Mouse (Mus musculus): ENCODE data around the gene Tmem200a.
A peak's percentile ranks its signal among the peaks of the same experiment; 100 is the strongest.
"Not testable (repeated sequence)": the region's sequence is repeated elsewhere in the genome, so short reads cannot be mapped to it uniquely, and the experiment has no call there.

The Tmem200a gene

GRCm38 (mm10) chr10:25982617-25983016 lies 96.2 kb downstream of the Tmem200a start:
- peak in 1 of 2 experiments; percentile 56 for DNase-seq (ENCODE audit: low spot score in 2 of 2)

DNA sequence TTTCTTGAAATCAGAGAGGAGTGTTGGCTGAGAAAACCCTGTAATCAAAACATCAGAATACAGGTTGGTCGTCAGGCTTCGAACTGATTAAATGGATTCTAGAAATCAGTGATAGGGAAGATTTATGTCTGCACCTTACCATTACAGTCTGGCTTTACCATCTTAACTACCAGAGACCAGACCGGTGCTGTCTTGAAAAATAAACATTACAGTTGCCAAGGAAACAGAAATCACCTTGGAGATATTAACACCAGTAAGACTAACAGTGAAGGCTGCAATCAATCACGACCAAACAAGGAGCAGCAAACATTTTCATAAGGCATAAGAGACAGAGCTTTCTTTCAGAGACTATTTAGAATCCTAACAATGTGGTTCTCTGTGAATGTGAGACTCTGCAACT lies 116.0 kb downstream of the Tmem200a start:
- DNase-seq (ENCODE audit: low spot score in 2 of 2) = no peak

DNA sequence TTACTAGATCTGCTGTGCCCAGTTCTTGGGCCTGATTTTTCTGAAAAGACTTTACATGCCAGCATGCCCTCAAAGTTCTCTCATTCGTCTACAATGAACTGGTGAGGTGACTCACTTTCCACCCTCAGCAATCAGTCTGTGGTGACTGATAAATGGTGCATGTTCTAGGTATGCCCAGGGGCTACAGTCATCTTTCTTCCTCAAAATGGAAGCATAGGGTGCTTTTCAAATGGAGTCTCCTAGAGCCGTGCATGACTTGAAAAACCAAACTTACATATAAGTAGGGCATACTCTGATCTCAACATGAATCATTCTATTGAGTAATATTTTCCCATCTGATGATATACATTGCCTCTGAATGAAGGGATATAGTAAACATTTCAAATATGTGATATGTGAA lies 117.8 kb downstream of the Tmem200a start:
- no peak for DNase-seq (ENCODE audit: low spot score in 2 of 2)

DNA sequence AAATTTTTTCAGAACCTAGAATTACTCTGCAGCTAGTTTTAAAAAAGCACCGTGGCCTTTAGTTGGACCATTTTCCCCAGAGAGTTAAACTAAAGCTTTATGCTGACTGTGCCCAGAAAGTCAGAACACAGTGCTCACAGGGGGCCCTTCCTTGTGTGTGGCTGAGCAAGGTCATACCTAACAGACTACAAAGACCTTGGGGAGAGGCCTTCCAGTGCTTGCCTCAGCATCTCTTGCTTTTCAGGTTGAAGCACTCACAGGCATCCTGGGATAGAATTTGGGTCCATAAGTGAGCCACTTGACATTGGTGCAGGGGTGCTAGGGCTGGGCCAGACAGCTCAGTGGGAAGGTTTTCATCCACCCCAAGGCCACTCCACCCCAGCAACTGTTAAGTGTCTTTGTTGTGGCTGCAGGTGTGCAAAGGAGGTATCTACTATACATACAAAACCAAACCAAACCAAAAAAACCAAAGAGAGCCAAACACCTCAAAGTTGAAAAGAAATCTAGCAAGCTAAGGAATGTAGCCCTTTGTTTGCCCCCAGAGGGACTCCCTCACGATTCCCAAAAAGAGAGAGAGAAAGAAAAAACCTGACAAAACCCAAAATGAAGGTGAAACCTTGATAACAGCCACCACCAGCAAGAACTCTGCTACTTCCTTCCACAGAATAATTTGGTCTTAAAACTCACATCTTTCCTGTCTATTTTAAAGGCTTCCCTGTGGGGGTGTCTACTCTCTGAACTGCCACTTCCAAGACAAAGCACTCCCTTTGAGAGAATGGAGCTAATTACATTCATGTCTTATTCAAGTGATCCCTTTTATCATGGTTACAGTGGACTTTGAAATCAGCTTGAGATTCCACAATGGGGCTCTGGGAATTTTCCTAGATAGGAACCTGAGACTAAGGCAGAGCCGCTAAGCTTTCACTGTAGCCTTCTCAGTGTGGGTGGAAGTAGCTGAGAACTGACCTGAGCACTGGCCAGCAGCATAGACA lies 119.8 kb downstream of the Tmem200a start:
- DNase-seq (ENCODE audit: low spot score in 2 of 2) = no peak

GRCm38 (mm10) chr10:25954641-25955228 lies 124.1 kb downstream of the Tmem200a start:
- DNase-seq (ENCODE audit: low spot score in 2 of 2) = no peak

DNA sequence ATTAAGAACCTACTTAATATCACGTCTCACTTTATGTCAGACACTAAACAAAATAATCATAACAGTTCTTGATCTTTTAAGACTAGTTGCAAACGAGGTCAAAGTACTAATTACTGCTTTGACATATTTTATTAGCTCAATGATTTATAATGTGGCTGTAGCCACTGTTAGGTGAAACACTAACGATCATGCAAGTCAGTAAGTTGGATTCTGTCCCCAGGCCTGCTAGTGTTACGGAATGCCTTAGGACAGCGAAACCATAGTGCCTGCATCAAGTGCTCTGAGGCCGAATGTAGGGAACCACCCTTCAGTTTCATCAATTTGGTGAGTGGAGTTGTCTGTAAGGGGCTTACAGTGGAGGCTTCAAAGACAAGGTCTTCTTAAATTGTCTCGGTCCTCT lies 126.0 kb downstream of the Tmem200a start:
- no peak for DNase-seq (ENCODE audit: low spot score in 2 of 2)

GRCm38 (mm10) chr10:25952150-25952549 lies 126.7 kb downstream of the Tmem200a start:
- DNase-seq (ENCODE audit: low spot score in 2 of 2) = no peak

- no peak for DNase-seq (ENCODE audit: low spot score in 2 of 2)
These were observed 133.0 kb downstream of the Tmem200a start for GRCm38 (mm10) chr10:25945866-25946265.

DNA sequence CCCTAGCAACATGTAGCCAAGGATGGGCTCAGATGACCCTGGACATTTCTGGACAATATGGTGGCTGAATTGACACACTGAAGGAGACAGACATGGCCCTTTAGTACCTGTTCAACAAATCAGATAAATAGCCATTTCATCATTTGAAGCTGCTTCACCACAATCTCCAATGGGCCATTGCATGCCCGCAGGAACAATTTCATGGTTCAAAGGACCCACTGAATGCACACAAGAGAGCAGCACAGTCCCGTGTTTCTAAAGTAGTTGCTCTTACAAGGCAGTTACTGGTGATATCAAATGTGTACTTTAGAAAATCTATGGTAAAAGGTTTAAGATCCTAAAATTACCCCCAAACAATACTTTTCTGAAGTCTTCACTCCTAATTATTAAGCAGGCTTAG lies 134.2 kb downstream of the Tmem200a start:
- DNase-seq (ENCODE audit: low spot score in 2 of 2) = no peak

GRCm38 (mm10) chr10:25931796-25932195 lies 147.1 kb downstream of the Tmem200a start:
- DNase-seq (ENCODE audit: low spot score in 2 of 2) = no peak

- peak; percentile 21 to 45 for DNase-seq (ENCODE audit: low spot score in 2 of 2)
These were observed 149.3 kb downstream of the Tmem200a start for GRCm38 (mm10) chr10:25929401-25930150.

DNA sequence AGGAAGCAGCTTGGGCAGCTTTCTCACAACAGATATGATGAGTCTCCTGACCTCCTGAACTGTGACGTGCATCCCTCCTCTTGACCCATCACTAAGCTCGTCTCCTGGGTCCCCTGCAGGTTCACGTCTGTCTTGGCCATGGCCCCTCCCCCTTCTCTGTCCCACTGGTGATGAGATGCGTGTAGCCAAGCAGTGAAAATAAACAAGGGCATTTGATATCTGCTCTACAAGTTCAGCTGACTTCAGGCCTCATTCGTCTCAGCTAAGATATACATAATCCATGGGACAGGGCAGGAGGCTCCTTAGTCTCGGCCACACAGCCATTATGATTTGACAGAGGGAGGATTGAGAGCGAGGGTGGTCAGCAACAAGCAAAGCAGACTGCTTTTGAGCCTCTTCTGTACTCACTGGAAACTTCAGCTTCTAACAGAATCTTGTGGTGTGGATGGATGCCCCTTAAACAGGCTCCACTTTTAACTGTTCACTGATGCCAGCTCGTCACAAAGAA lies 149.9 kb downstream of the Tmem200a start:
- DNase-seq (ENCODE audit: low spot score in 2 of 2) = no peak

DNA sequence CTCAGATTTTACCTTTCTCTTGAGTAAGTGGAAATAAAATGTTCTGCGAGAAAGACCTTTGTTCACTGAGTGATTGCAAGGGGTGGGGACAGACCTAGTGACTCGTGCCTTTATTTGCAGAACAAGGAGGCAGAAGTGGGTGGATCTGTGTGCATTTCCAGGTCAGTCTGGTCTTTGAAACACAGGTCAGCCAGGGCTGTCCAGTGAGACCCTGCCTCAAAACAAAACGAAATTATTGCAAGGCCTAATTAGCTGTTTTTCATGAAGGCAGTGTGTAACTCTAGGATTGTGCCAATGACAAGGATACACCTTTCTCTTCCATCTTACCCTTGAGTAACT lies 150.4 kb downstream of the Tmem200a start:
- no peak for DNase-seq (ENCODE audit: low spot score in 2 of 2)

DNA sequence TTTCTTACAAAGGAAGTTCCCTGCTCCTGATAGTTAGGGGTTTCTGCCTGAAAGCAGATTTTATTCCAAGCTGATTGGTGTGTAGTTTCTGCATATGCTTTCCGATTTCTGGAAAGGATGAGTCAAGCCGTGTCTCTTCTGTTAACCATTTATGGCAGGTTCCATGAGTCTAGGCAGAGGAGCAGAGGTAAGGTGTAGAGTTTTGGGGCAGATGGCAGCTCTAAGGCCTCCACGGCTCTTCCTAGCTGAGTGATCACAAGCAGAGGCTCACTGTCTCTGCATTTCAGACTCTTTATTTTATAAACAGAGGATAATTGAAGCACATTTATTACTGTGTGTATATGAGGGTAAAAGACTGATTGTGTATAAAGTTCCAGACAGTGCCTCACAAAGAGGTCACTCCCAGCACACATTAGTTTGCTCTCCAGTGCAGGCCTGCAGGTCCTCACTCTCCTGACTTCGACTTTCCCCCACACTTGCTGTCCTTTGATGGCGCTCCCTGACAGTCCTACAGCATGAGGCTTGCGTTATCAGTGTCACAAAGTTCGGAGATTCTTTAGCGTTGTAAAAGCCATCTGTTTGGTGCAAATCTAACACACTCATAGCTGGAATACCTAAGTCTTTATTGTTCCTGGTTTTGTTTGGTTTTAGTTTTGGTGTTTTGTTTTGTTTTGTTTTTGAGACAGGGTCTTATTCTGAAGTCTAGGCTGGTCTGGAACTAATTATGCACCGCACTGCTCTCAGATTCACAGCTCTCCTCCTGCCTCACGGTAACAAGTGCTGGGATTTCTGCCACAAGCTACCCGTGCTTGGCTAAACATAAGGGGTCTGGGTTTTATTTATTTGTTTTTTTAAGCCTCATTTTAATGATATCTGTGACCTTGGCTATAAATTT lies 151.1 kb downstream of the Tmem200a start:
- no peak for DNase-seq (ENCODE audit: low spot score in 2 of 2)

GRCm38 (mm10) chr10:25920640-25921278 lies 158.1 kb downstream of the Tmem200a start:
- DNase-seq (ENCODE audit: low spot score in 2 of 2) = no peak

DNA sequence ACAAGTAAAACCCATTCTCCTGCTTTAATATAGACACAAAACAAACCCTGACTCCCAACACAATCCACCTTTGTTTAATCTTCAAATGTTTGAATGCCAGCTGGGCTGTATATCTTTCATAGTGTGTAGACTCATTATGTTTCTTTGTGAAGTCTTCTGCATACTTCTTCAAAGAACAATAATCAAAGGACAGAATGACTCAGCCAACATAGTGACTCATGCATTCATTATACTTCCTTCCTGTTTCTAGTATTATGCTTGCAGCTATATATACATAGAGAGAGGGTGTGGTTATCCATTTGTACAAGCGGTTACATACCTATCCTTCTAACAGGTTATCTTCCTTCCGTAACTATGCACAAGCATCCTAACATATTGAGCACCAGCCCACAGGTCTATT lies 160.7 kb downstream of the Tmem200a start:
- DNase-seq (ENCODE audit: low spot score in 2 of 2) = no peak

DNA sequence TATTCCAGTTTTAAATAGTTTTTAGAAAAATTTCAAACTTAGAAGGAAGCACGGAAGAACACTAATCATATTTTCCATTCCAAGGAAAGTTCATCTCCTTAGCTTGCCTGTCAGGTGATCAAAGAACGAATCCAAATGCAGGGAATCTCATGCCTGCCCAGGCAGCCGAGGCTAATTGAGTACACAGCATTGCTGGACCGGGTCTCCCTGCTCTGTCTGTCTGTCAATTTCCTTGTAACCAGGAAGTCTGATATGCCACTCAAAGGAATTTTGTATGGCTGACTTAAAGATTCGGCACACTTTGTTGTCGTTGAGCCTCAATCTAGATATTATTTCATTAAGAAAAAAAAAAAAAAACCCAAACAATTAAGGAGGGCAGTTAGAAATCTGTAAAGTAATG lies 168.6 kb downstream of the Tmem200a start:
- no peak for DNase-seq (ENCODE audit: low spot score in 2 of 2)

- DNase-seq (ENCODE audit: low spot score in 2 of 2) = no peak
These were observed 170.5 kb downstream of the Tmem200a start for GRCm38 (mm10) chr10:25908027-25909012.

GRCm38 (mm10) chr10:25894126-25894525 lies 184.7 kb downstream of the Tmem200a start:
- DNase-seq (ENCODE audit: low spot score in 2 of 2) = not testable (repeated sequence)

Data from frontal cortex, postnatal 36 days (tissue).